Comparison of ENCODE assay signal across 13 mouse cellular contexts in genomic region chr13:102875144-102875476, GRCm38 (mm10).
DNase-seq lines count a peak whose midpoint lies in the region; ATAC-seq and TF ChIP-seq lines count a peak whose summit lies in the region.
"Had no signal": no experiment of that assay in that cellular context is flagged by ENCODE, and none has a peak within 500 bp of the region (broad histone marks: within the 10 kb centered on the region; RNA-seq: fewer than 3 reads in every experiment).

No protein-coding gene starts in this region.

- peak; percentile 48 for ATAC-seq in forebrain, postnatal 0 days
- ATAC-seq in heart, embryonic 15.5 days (replicated peaks; ENCODE audit: insufficient number of reproducible peaks, insufficient read depth, low FRiP score, low read depth): no peak
- 0 out of 2 replicates have a peak, but pooled peaks have one; percentile 13 for ATAC-seq in limb, embryonic 13.5 days (ENCODE audit: low FRiP score, low read depth)

- no peaks in the 10 kb centered on the region for H3K27me3 ChIP-seq in forebrain, postnatal 0 days (ENCODE audit: insufficient read depth, low read length)
- no peaks in the 10 kb centered on the region for H3K27me3 ChIP-seq in forebrain, embryonic 10.5 days (ENCODE audit: poor library complexity, severe bottlenecking)
- H3K27me3 ChIP-seq in heart, embryonic 15.5 days: no peaks in the 10 kb centered on the region
- H3K27me3 ChIP-seq in limb, embryonic 13.5 days: no peaks in the 10 kb centered on the region
- no peaks in the 10 kb centered on the region for H3K27me3 ChIP-seq in limb, embryonic 10.5 days (ENCODE audit: low read depth, poor library complexity, severe bottlenecking)
- no peaks in the 10 kb centered on the region for H3K27me3 ChIP-seq in myocyte (ENCODE audit: control insufficient read depth, insufficient read depth, insufficient read length)
- H3K27me3 ChIP-seq: liver, embryonic 13.5 days; megakaryocyte, embryonic 14.5 days had no signal

- TF ChIP-seq CTCF in forebrain, postnatal 0 days (IDR thresholded peaks at IDR 0.05; ENCODE audit: low read depth): no peak

- TF ChIP-seq POLR2A in myocyte (IDR thresholded peaks at IDR 0.05; ENCODE audit: insufficient read length, low read depth): no peak

- no peaks in the 10 kb centered on the region for H3K9me3 ChIP-seq in forebrain, postnatal 0 days (ENCODE audit: low read length)
- no peaks in the 10 kb centered on the region for H3K9me3 ChIP-seq in forebrain, embryonic 10.5 days
- no peaks in the 10 kb centered on the region for H3K9me3 ChIP-seq in heart, embryonic 15.5 days (replicated peaks)
- H3K9me3 ChIP-seq in limb, embryonic 13.5 days: no peaks in the 10 kb centered on the region
- H3K9me3 ChIP-seq in limb, embryonic 10.5 days (replicated peaks): no peaks in the 10 kb centered on the region
- H3K9me3 ChIP-seq: liver, embryonic 13.5 days; megakaryocyte, embryonic 14.5 days had no signal

- H3K4me2 ChIP-seq in forebrain, postnatal 0 days (ENCODE audit: low read depth): no peak overlapping the region
- no peak overlapping the region for H3K4me2 ChIP-seq in heart, embryonic 15.5 days
- no peak overlapping the region for H3K4me2 ChIP-seq in limb, embryonic 13.5 days (replicated peaks)
- H3K4me2 ChIP-seq in myocyte (ENCODE audit: low read depth): peak overlapping the region; percentile 55
- H3K4me2 ChIP-seq: liver, embryonic 13.5 days had no signal

- H3K36me3 ChIP-seq in forebrain, postnatal 0 days (ENCODE audit: insufficient read depth): no peaks in the 10 kb centered on the region
- no peaks in the 10 kb centered on the region for H3K36me3 ChIP-seq in forebrain, embryonic 10.5 days (replicated peaks)
- no peaks in the 10 kb centered on the region for H3K36me3 ChIP-seq in heart, embryonic 15.5 days
- H3K36me3 ChIP-seq in limb, embryonic 13.5 days: no peaks in the 10 kb centered on the region
- no peaks in the 10 kb centered on the region for H3K36me3 ChIP-seq in limb, embryonic 10.5 days
- peaks cover 4% of the 10 kb centered on the region for H3K36me3 ChIP-seq in myocyte (ENCODE audit: control insufficient read depth, insufficient read depth)
- H3K36me3 ChIP-seq: liver, embryonic 13.5 days had no signal

- peaks cover 99% of the 10 kb centered on the region for H3K79me2 ChIP-seq in myocyte (ENCODE audit: control insufficient read depth, insufficient read depth)

- H3K27ac ChIP-seq in forebrain, postnatal 0 days (ENCODE audit: low read depth, low read length): peak overlapping the region; percentile 59; the same call in 1 of the 2 replicates
- H3K27ac ChIP-seq in forebrain, embryonic 10.5 days: no peak overlapping the region
- peak overlapping the region; percentile 60 for H3K27ac ChIP-seq in heart, embryonic 15.5 days
- no peak overlapping the region for H3K27ac ChIP-seq in limb, embryonic 13.5 days
- H3K27ac ChIP-seq in limb, embryonic 10.5 days: no peak overlapping the region
- H3K27ac ChIP-seq: liver, embryonic 13.5 days had no signal

- H3K4me3 ChIP-seq in forebrain, postnatal 0 days (ENCODE audit: low read depth, low read length): no peak overlapping the region
- no peak overlapping the region for H3K4me3 ChIP-seq in forebrain, embryonic 10.5 days
- no peak overlapping the region for H3K4me3 ChIP-seq in heart, embryonic 15.5 days
- no peak overlapping the region for H3K4me3 ChIP-seq in limb, embryonic 13.5 days
- no peak overlapping the region for H3K4me3 ChIP-seq in limb, embryonic 10.5 days
- no peak overlapping the region for H3K4me3 ChIP-seq in myocyte
- H3K4me3 ChIP-seq: liver, embryonic 13.5 days; megakaryocyte, embryonic 14.5 days had no signal

- no peak for DNase-seq in forebrain, postnatal 0 days
- DNase-seq in forebrain, embryonic 10.5 days (ENCODE audit: extremely low spot score, low spot score): no peak
- DNase-seq in heart, postnatal 14 days: no peak
- no peak for DNase-seq in limb, embryonic 10.5 days (ENCODE audit: low spot score)
- no peak for DNase-seq in testis, postnatal 14 days (ENCODE audit: low spot score)
- DNase-seq: B cell, adult 2 months; kidney, adult 8-10 months; liver, embryonic 13.5 days; thymus, postnatal 14 days had no signal

- 56% methylated on average over 3 of the region's 3 CpGs for WGBS in forebrain, postnatal 0 days
- 55% methylated on average over 3 of the region's 3 CpGs for WGBS in forebrain, embryonic 10.5 days
- 32% methylated on average over 3 of the region's 3 CpGs for WGBS in heart, embryonic 15.5 days
- 54% methylated on average over 3 of the region's 3 CpGs for WGBS in limb, embryonic 13.5 days
- 60% methylated on average over 3 of the region's 3 CpGs for WGBS in limb, embryonic 10.5 days

- intact Hi-C loops in heart, postnatal 14 days (cut with DNase I): no loop called here

- no peak overlapping the region for H3ac ChIP-seq in myocyte (ENCODE audit: control insufficient read depth, insufficient read length)

- no peaks in the 10 kb centered on the region for H3K4me1 ChIP-seq in forebrain, postnatal 0 days (ENCODE audit: insufficient read depth)
- H3K4me1 ChIP-seq in forebrain, embryonic 10.5 days: peaks cover 64% of the 10 kb centered on the region
- peaks cover 75% of the 10 kb centered on the region for H3K4me1 ChIP-seq in heart, embryonic 15.5 days (replicated peaks)
- peaks cover 6% of the 10 kb centered on the region; the same call in 1 of the 2 replicates for H3K4me1 ChIP-seq in limb, embryonic 13.5 days
- peaks cover 20% of the 10 kb centered on the region for H3K4me1 ChIP-seq in limb, embryonic 10.5 days

- H3K9ac ChIP-seq in forebrain, postnatal 0 days: no peak overlapping the region
- H3K9ac ChIP-seq in heart, embryonic 15.5 days: no peak overlapping the region
- no peak overlapping the region for H3K9ac ChIP-seq in limb, embryonic 13.5 days
- H3K9ac ChIP-seq: liver, embryonic 13.5 days had no signal

TF ChIP-seq in myocyte, 11 proteins besides CTCF, POLR2A, EP300 and RAD21:
- TF ChIP-seq MYOG (IDR thresholded peaks at IDR 0.05; ENCODE audit: control insufficient read depth in 1 of 3, insufficient read depth in 1 of 3, insufficient read length in 2 of 3, low read depth in 2 of 3): no peak
- TF ChIP-seq MYOD1 (IDR thresholded peaks at IDR 0.05; ENCODE audit: control insufficient read depth in 1 of 3, insufficient read length in 2 of 3, low read depth in 2 of 3): no peak
- TF ChIP-seq TCF12 (IDR thresholded peaks at IDR 0.05; ENCODE audit: insufficient read depth, poor library complexity, severe bottlenecking): no peak
- no peak for TF ChIP-seq CEBPB (IDR thresholded peaks at IDR 0.05; ENCODE audit: insufficient read depth, poor library complexity, severe bottlenecking)
- TF ChIP-seq MAX (IDR thresholded peaks at IDR 0.05; ENCODE audit: low read depth): no peak
- no peak for TF ChIP-seq REST (IDR thresholded peaks at IDR 0.05; ENCODE audit: insufficient read depth, insufficient read length)
- no peak for TF ChIP-seq SRF (IDR thresholded peaks at IDR 0.05; ENCODE audit: control insufficient read depth, insufficient read length, low read depth)
- TF ChIP-seq TCF3 (IDR thresholded peaks at IDR 0.05; ENCODE audit: insufficient read length, low read depth): no peak
- TF ChIP-seq POLR2AphosphoS2 (IDR thresholded peaks at IDR 0.05; ENCODE audit: insufficient read length, low read depth): no peak
- no peak for TF ChIP-seq USF1 (IDR thresholded peaks at IDR 0.05; ENCODE audit: low read depth)
- no peak for TF ChIP-seq E2F4 (IDR thresholded peaks at IDR 0.05; ENCODE audit: insufficient read depth)

Comparison
In these comparisons a context has a peak if more than half of its experiments do, and no peak if none do; other contexts are left out.
1. H3K27ac ChIP-seq: peak in forebrain, postnatal 0 days (single experiment) and heart, embryonic 15.5 days (single experiment); none in forebrain, embryonic 10.5 days (single experiment), limb, embryonic 13.5 days (single experiment) and limb, embryonic 10.5 days (single experiment).